Mouse (Mus musculus) kidney, postnatal 14 days (tissue): ENCODE measurements at regions not wholly inside any gene's neighbourhood (a gene's known extent, or its start where the extent isn't known, plus 50 kb on each side); places are given as distances from the start of the nearest gene placed in this dataset.

Experiments used
- DNase-seq: peaks from one replicate; pipeline ENCODE4 v3.0.0; 2022; ENCODE audit warnings: mixed read lengths

DNA sequence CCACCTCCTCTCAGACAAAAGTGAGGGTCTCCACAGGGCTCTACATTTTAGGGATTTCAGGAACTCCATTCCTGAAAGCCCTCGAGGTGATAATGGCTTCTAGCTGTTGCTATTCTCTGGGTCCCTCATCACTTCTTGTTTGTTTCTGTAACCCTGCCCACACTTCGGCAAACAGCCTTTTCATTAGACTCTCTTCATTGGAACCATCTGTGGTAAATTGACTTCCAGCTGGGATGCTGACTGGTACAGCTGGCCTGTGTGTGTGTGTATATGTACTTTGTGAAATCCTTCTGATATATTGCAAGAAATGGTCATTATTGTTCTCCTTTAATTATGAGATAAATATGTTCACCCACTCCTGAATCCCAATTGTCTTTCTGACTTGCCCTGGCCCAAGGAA lies 50.3 kb downstream of the Gm10192 start:
- no peak for DNase-seq

DNA sequence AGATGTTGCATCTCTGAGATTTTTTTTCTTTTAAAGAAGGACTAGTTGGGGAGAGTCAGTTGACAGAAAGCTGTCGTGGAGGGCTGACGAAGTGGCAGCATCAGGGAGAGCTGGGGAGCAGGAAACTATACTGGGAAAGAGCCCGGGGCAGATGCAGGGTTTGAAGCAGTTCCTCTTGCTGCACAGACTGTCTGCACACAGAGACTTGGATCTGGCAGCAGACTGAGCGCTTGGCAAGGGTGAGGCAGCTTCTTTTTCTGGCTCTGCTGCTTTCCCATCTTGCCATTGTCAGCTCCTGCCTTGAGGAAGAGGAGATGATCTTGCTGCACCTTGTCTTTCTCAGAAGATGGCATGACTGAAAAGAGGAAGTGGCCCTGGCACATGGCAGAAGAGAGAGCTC lies 55.2 kb downstream of the Gm10192 start:
- DNase-seq, result no peak

DNA sequence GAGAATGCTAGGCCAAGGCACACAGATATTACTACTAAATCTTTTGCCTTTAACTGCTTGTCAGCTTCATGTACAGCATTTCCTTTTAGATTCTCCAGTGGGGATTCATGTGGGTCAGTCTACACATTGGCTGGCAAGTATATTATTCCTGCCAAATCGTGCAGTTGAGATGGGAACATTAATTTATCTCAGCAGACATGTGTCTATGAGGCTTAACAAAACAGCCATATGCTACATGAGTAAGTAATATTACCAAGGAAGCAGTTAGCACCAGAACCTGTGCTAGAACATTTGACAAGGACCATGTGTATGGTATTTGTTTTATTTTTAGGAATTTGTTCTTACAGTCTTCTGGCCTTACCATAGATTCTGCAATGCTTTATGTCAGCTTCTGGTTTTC lies 59.1 kb downstream of the Gm10192 start:
- no peak for DNase-seq

DNA sequence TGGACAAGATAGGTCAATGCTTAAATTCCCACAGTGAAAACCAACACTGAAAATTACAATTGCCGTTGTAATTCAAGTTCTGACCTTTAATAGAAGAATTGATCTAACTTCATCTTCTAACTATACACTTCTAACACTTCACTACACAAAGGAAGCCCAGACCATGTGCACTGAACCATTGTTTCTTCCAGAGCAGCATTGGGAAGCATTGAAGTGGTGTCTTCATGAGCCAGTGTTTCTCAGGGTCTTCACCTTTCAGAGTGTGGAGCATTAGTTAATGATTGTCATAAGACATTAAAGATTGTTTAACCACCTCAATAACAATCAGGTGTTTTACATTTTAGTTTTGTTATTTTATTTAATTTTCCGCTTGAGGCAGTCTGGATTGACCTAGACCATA lies 61.0 kb downstream of the Gm10192 start:
- DNase-seq, result no peak

DNA sequence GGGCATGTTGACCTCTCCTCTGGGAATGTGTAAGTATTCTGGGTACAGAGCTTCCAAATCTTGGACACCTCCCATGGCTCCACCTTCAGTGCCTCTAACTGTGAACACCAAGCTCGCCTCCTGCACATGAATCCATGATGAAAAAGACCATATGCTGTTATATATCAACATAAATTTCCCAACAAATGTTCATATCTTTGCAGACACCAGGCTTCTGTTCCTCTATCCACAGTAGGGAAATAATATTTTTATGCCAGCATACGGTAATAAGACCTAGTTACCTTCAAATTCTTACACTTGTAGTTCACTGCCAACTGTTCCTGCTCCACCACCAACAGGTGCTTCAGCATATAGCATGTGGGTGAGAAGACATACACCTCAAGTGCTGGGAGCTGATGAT lies 63.5 kb downstream of the Gm10192 start:
- DNase-seq, result no peak

DNA sequence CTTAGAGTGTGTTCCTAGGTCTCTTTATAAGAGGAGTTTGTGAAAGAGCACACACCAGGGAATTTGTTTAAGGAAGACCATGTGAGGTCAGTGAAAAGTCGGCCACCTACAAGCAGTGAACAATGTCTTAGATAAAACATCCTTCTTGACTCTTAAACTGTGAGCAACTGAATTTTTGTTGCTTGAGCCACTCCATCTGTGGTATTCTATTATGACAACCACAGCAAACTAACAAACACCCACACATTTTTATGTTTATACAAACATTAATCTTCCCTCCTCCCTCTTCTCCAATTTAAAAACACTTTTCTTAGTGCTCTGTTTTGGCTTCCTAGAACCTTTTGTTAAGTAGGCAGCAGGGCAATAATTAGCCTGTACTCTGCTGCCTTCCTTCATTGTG lies 66.0 kb downstream of the Gm10192 start:
- DNase-seq, result peak; percentile 3

DNA sequence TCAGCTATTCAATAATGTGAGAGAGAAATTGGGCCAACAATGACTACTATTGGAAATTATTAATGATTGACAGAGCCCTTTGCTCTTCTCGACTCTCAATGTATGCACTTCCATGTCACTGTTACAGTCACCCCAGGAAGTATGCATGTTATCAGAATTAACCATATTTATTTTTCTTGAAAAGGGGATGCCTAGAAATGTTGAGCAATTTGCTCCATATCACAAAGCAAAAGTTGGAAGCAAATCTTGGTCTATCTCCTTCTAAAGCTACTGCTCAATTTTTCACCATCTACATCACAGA lies 80.3 kb downstream of the Gm10192 start:
- DNase-seq, result no peak

DNA sequence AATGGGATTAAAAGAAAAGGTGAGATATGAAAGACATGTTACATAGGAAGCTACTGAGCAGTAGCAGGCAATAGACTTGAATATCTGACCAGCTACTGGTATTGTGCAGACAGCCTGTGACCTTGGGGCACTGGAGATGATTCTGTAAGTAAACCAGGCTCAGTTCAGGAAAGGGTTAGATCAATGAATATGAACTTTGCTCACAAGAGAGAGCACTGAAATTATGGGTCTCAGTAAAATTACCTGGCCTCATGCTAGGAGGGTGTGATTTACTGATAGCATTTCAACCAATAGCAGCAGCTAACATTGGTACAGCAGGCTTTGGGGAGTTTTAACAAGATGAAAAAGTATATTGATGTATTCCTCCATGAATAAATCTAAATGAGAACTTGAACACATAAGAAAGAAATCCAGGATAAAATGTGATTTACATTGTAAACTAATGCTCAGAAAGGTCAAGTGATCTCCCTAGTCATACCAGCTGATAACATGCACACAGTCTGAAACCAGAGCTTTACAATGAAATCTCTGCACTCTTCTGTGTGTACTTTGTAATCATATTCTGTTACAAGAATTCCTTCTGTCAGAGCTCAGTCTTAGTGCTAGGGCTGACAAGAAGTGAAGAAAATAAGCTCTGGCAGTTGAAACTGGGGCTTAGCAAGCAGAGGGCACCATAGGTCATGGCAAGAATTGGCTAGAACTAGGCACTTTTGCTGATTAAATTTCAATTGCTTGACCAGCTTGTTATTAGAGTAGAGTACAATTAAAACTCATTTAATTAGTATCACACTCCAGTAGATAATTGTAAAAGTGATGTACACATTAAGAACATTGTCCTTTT lies 80.8 kb downstream of the Gm10192 start:
- no peak for DNase-seq

DNA sequence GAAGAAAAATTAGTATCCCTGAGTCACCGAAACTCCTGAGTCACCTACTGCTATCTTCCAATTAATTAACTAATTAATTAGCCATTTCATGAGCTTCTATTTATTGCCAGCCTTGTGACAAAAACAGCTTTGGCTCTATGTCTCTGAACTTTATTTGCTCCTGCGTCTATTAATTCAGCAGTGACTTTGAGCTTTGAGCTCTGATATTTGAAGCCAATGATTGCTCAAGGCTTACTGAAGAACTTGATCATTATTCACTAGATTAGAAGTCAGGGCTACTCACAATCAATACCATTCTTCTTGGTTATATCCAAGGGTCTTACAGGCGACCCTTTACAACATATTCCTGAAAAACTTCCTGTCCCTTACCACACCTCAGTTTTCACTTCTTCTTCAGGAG lies 83.2 kb downstream of the Gm10192 start:
- no peak for DNase-seq

DNA sequence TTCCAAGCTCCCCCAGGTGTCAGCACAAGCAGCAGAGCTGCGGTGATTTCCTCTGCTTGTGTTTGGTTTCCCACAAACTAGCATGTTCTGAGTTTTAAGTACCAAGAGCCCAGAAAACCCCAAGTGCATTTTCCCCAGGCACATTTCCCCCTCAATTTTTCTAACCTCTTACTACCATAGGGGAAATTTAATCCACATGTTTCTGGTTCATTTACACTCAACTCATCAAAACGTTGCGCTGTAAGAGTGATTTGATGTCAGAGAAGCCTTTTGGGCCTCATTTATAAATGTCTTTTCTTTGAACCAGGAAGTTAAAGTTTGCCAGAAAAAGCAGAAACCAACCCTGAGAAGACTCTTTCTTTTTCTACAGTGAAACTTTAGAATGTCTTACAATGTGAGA lies 89.4 kb downstream of the Gm10192 start:
- DNase-seq, result no peak

DNA sequence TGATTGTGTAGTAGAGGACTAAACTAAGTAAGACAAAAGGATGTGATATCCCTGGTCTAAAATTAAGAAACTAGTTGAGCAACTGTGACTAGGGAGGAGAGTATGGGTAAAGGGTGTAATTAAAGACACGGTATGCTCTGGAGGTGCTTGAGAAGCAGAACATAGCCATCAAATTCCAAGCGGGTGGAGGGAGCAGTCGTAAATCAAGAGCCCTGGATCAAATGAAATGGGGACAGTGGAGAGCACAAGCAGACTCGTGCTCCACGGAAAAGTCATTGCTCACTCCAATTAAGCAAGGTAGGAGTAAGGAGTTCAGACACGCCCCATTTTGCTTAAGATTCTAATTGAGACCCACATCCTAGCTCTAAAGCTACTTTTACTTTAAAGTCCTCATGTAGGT lies 132.2 kb downstream of the Gm10192 start:
- DNase-seq, result no peak

DNA sequence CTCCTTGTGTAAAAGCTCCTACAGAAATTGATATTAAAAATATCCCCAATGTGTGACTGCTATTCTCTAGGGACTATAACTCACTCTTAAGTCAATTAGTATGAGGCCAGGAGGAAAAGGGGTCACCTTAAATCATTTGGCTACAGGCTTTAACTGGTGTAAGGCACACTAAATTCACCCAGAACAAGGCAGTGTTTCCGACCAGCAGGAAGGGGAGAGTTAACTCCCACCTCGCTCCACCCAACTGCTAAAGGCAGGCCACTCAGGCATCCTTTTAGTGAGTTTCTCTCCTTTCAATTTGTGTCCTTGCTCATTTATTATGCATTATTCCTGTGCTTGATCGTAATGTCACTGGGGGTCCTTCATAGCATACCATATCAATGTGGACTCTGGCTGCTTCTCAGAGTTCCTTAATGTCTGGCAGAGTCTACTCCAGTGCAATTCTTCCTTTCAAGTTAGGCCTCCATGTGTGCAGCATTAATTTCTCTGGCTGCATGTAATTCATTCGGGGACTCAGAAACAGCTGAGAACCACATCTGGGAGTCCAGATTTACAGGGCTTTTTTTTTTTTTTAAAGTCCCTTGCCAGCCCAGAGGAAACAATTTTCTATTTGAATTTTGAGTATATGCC lies 133.8 kb downstream of the Gm10192 start:
- no peak for DNase-seq

DNA sequence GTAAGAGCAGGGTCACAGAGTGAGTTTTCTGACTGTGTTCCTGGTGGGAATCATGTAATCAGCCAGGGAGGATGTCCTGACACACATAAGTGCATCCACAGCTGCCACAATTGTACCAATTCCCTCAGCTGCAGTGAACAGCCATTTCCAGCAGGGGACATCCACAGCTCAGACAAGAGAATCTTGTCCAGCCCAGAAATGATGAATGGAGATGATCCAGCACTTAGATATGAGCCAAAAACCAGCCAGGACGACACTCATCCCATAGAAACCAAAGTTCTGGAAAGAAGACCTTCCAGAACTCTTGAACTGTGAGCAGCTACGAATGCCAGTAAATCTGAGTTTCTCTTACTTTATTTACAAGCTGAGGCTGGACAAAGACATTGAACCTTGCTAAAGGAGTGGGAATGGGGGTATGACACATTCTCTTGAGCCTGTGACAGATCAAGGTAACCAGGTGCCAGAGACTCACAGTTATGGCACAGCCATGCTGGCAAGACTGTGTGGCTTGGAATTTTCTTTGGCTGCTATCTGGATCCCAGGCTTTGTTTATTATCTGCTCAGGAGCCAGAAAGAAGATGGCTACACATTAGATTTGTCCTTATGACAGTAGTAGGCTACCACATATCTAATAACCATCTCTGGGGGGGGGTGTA lies 145.1 kb downstream of the Gm10192 start:
- DNase-seq, result peak; percentile 43

DNA sequence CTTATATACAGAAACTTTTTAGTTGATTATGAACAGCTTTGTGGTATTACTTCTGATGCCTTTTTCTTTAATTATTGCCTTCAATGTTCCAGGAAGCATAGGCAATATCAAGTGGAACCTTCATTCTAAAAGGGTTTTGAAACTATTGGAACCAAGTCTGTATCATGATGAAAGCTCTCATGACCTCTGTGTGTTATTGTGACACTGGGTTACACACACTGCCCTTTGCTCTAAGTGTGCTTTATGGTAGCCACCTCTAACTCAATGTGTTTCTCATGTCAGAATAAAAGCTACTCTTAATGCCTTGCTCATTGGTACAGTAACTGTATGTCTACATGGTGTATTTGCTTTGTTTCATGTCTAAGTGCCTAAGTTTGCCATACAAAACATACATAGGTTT lies 154.0 kb downstream of the Gm10192 start:
- no peak for DNase-seq

DNA sequence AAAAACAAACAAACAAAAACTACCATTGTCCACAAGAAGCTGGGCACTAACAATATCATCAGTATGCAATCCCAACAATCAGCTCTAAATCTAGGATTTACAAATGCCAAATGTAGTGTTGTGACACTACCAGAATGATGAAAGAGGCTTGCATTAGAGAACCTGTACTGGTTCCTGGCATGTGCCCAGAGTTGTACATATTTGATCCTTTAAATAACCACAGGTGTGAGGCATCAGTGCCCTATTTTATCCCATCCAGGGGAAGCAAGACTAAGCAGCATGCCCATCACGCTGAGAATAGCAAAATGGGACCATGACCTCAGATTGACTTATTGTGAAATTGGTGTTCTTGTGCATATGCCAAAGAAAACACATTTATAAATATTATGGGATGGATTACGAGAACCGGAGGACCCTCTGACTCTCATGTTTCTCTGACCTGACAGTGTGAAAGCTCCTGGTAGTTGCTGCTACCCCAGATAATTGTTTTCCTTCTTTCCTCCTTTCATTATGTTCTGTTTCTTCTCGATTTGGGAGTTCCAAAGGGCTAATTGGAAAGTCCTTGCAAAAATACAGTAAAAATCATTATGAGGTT lies 157.4 kb downstream of the Gm10192 start:
- no peak for DNase-seq

DNA sequence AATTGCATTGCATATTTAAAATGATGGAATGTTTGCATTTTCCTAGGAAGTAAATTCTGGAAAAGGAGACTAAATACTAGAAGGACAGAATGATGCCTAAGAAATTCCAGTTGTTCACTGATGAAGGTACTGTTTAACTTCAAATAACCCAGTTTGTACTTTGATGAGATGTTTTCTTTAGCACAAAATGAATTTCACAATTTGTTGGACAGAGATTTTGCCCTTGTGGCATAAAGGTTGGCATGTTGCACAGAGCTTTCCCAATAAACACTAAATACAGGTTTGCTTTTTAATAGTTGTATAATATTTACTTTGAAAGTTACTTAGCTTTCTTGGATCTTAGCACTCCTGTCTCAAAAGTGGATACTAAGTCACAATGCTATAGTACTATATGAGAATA lies 181.6 kb downstream of the Gm10192 start:
- no peak for DNase-seq

DNA sequence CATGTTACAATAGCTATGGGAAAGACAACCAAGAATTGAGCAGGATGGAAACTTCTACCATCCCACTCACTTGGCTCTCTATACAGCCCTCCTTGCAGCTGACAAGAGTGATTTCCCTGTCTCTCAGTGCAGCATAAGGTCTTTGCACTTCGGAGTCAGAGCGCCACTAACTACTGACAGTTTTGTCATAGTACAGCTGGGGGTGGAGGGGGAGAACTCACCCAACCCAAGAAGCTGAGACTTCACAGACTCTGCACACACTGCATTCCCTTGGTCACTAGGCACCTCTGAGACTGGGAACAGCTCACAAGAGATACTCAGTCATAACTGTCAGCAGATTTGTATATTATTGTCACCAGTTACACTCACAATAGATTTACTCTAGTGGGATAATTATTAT lies 195.3 kb upstream of the Gm12695 start:
- DNase-seq, result no peak

DNA sequence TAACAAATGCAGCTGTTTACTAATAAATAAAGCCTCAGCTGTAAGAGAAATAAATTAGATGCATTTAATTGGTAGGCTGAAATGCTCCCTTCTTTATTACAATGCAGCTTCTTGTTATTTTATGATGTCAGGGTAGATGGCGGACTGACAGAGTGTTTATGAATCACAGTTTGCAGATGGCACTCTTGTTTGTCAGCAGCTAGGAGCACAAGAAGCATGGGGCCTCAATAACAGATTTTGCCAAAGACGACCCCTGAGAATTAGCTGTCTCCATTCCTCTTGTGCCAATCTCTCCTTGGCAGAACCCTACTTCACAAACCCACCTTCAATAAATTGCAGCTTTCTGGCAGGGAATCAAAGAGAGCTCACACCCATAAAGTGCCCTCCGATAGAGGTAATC lies 194.9 kb upstream of the Gm12695 start:
- no peak for DNase-seq

DNA sequence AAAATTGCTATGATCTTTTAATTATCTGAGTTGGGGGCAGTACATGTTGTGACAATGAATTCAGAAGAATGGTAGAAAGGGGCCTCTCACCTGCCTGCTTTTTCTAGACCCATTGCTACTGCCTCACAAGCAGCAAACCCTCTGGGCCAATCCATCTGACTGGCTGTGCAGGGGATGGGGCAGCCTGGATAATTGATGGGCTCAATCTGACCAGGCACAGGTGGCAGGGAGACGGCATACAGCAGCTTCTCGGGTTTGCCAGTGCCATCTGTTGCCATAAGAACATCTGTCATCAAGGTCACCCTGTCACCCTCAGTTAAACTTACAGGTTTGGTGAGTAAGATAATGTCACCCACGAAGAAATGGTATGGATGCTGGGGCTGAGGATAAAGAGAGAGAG lies 189.9 kb upstream of the Gm12695 start:
- no peak for DNase-seq

DNA sequence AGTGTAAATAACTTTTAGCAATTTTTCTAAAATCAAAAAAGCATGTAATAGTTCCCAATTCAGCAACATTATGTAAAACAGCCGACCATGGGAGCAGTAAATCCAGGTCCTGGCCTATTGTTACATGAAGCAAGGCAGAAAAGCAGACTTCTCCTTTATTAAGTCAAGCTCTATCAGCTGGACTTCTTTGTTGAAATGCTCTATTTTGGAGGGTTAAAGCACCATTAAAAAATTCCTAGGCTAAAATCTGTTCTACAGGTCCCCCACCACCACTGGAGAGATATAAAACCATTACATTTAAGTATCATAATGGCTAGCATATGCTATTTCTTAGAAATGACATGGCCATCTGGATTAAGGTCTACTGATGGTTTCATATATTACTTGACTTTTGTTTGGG lies 188.8 kb upstream of the Gm12695 start:
- DNase-seq, result no peak

DNA sequence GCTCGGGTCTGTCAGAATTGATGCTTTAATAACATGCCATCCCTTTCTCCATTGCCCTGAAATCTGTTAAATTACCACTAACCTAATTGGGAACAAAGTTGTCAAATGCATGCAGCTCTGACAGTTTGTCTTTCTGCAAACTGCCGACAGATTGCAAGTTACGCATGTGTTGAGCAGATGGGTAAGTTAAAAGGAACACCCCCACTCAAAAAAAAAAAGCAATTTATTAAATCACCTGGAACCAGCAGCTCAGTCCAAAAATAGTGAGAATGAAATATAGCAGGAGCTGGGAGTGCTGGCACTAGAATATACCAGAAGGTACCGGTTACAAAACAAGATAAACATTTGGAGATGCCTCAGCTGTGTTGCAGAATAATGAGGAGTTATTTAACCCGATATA lies 184.2 kb upstream of the Gm12695 start:
- DNase-seq, result no peak

DNA sequence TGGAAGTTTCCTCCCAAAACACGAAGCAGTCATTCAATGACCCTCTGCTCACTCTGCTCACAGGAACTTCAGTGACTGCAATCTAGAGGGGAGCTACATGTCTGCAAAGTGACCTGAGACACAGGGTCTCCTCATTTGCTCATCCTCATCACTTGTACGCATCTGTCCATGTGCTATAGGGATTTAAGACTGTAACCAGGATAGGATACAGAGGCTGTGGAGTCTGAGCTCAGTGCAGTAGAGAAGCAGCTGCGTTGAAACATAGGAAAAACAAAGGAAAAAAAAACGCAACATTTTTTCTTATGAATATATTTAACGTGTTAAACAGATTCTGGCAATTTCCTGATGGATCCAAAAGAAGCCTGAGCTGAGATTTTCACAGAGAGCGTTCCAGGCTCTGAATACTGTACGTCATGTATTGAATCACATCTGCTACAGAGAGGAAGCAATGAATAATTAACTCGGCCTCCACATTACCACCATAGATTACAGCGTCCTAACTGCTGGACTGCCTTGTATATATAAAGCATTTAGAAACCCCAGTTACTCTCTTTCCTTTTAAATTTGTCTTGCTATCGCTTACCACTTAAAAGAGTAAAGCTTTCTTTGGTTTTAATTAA lies 183.7 kb upstream of the Gm12695 start:
- no peak for DNase-seq
